Mouse (Mus musculus) cerebellum, postnatal 4 days (tissue): Measurements from ENCODE around the gene Tcp11.

Experiments used
- DNase-seq, 2 experiments: peaks; one replicate each; pipeline ENCODE4 v3.0.0; 2022; ENCODE audit warnings: low spot score in 2 of 2, mixed read lengths in 1 of 2

Tcp11 gene

GRCm38 (mm10) chr17:28080045-28080816 lies at the start of gene Tcp11:
Gene Tcp11 (minus strand): TSS chr17:28080639.
- DNase-seq: peak; percentile 55 to 69

- DNase-seq: no peak
Observed at GRCm38 (mm10) chr17:28129796-28130195, 49.4 kb upstream of the Tcp11 start.

GRCm38 (mm10) chr17:28124368-28124767 lies 43.9 kb upstream of the Tcp11 start:
- DNase-seq: no peak

- DNase-seq: no peak
Observed at GRCm38 (mm10) chr17:28123627-28124026, 43.2 kb upstream of the Tcp11 start.

- no peak for DNase-seq
Observed at GRCm38 (mm10) chr17:28122949-28123348, 42.5 kb upstream of the Tcp11 start.

- no peak for DNase-seq
Observed at GRCm38 (mm10) chr17:28120460-28120859, 40.0 kb upstream of the Tcp11 start.

GRCm38 (mm10) chr17:28117451-28118209 lies 37.2 kb upstream of the Tcp11 start:
- no peak for DNase-seq

- no peak for DNase-seq
Observed at GRCm38 (mm10) chr17:28116335-28116734, 35.9 kb upstream of the Tcp11 start.

GRCm38 (mm10) chr17:28112266-28112665 lies 31.8 kb upstream of the Tcp11 start:
- no peak for DNase-seq

GRCm38 (mm10) chr17:28107275-28107674 lies 26.8 kb upstream of the Tcp11 start:
- no peak for DNase-seq

GRCm38 (mm10) chr17:28106352-28106751 lies 25.9 kb upstream of the Tcp11 start:
- DNase-seq: peak in 1 of 2 experiments; percentile 32

- no peak for DNase-seq
Observed at GRCm38 (mm10) chr17:28104416-28104815, 24.0 kb upstream of the Tcp11 start.

- DNase-seq: no peak
Observed at GRCm38 (mm10) chr17:28101902-28102319, 21.5 kb upstream of the Tcp11 start.

- DNase-seq: no peak
Observed at GRCm38 (mm10) chr17:28101284-28101887, 20.9 kb upstream of the Tcp11 start.

- no peak for DNase-seq
Observed at GRCm38 (mm10) chr17:28100669-28101068, 20.2 kb upstream of the Tcp11 start.

GRCm38 (mm10) chr17:28099086-28099485 lies 18.6 kb upstream of the Tcp11 start:
- DNase-seq: no peak

GRCm38 (mm10) chr17:28097308-28097707 lies 16.9 kb upstream of the Tcp11 start:
- no peak for DNase-seq

- no peak for DNase-seq
Observed at GRCm38 (mm10) chr17:28096418-28096817, 16.0 kb upstream of the Tcp11 start.

- DNase-seq: no peak
Observed at GRCm38 (mm10) chr17:28093837-28094236, 13.4 kb upstream of the Tcp11 start.

- no peak for DNase-seq
Observed at GRCm38 (mm10) chr17:28092297-28092696, 11.9 kb upstream of the Tcp11 start.

GRCm38 (mm10) chr17:28088718-28089117 lies 8.3 kb upstream of the Tcp11 start:
- no peak for DNase-seq

- no peak for DNase-seq
Observed at GRCm38 (mm10) chr17:28087430-28087829, 7.0 kb upstream of the Tcp11 start.

GRCm38 (mm10) chr17:28084964-28085363 lies 4.5 kb upstream of the Tcp11 start:
- DNase-seq: peak; percentile 93
